Mouse (Mus musculus): ENCODE data around the gene Fam83g.
A peak's percentile ranks its signal among the peaks of the same experiment; 100 is the strongest.

Fam83g gene

GRCm38 (mm10) chr11:61650470-61651265, 33.2 kb upstream of the Fam83g start:
- ATAC-seq (ENCODE audit: insufficient number of reproducible peaks, low FRiP score, low TSS enrichment) = no peak

- ATAC-seq (ENCODE audit: insufficient number of reproducible peaks, low FRiP score, low TSS enrichment) = no peak
Measured at GRCm38 (mm10) chr11:61652216-61652615, 31.7 kb upstream of the Fam83g start.

GRCm38 (mm10) chr11:61652686-61653447, 31.0 kb upstream of the Fam83g start, which contains the start of gene Grap:
TSS of gene Grap (plus strand) at chr11:61653265.
- ATAC-seq (ENCODE audit: insufficient number of reproducible peaks, low FRiP score, low TSS enrichment) = no peak

- no peak for ATAC-seq (ENCODE audit: insufficient number of reproducible peaks, low FRiP score, low TSS enrichment)
Measured at GRCm38 (mm10) chr11:61653568-61653967, 30.3 kb upstream of the Fam83g start.

- no peak for ATAC-seq (ENCODE audit: insufficient number of reproducible peaks, low FRiP score, low TSS enrichment)
Measured at GRCm38 (mm10) chr11:61654786-61655311, 29.0 kb upstream of the Fam83g start.

GRCm38 (mm10) chr11:61655649-61656048, 28.2 kb upstream of the Fam83g start:
- ATAC-seq (ENCODE audit: insufficient number of reproducible peaks, low FRiP score, low TSS enrichment) = no peak

GRCm38 (mm10) chr11:61656148-61656850, 27.6 kb upstream of the Fam83g start:
- no peak for ATAC-seq (ENCODE audit: insufficient number of reproducible peaks, low FRiP score, low TSS enrichment)

GRCm38 (mm10) chr11:61657432-61657831, 26.5 kb upstream of the Fam83g start:
- ATAC-seq (ENCODE audit: insufficient number of reproducible peaks, low FRiP score, low TSS enrichment) = no peak

- ATAC-seq (ENCODE audit: insufficient number of reproducible peaks, low FRiP score, low TSS enrichment) = no peak
Measured at GRCm38 (mm10) chr11:61658360-61658922, 25.4 kb upstream of the Fam83g start.

GRCm38 (mm10) chr11:61659011-61659858, 24.7 kb upstream of the Fam83g start:
- ATAC-seq (ENCODE audit: insufficient number of reproducible peaks, low FRiP score, low TSS enrichment) = peak; percentile 69; the same call in 1 of the 2 replicates

GRCm38 (mm10) chr11:61660001-61660400, 23.9 kb upstream of the Fam83g start:
- ATAC-seq (ENCODE audit: insufficient number of reproducible peaks, low FRiP score, low TSS enrichment) = no peak; the same call in 1 of the 2 replicates

- ATAC-seq (ENCODE audit: insufficient number of reproducible peaks, low FRiP score, low TSS enrichment) = no peak
Measured at GRCm38 (mm10) chr11:61660806-61661392, 23.0 kb upstream of the Fam83g start.

GRCm38 (mm10) chr11:61662189-61662588, 21.7 kb upstream of the Fam83g start:
- ATAC-seq (ENCODE audit: insufficient number of reproducible peaks, low FRiP score, low TSS enrichment) = no peak

GRCm38 (mm10) chr11:61665401-61665800, 18.5 kb upstream of the Fam83g start:
- ATAC-seq (ENCODE audit: insufficient number of reproducible peaks, low FRiP score, low TSS enrichment) = no peak

- ATAC-seq (ENCODE audit: insufficient number of reproducible peaks, low FRiP score, low TSS enrichment) = no peak
Measured at GRCm38 (mm10) chr11:61665991-61666799, 17.7 kb upstream of the Fam83g start.

- no peak for ATAC-seq (ENCODE audit: insufficient number of reproducible peaks, low FRiP score, low TSS enrichment)
Measured at GRCm38 (mm10) chr11:61667248-61667647, 16.6 kb upstream of the Fam83g start.

GRCm38 (mm10) chr11:61667782-61668181, 16.1 kb upstream of the Fam83g start:
- no peak for ATAC-seq (ENCODE audit: insufficient number of reproducible peaks, low FRiP score, low TSS enrichment)
